Mouse (Mus musculus): ENCODE measurements around the gene 1700001P01Rik. TPM values are rescaled to one million over a fixed set of nuclear protein-coding genes. Genes with fewer than 3 reads are reported as not detected.

1700001P01Rik gene
- polyA plus RNA-seq, 1 experiment = not detected

DNA sequence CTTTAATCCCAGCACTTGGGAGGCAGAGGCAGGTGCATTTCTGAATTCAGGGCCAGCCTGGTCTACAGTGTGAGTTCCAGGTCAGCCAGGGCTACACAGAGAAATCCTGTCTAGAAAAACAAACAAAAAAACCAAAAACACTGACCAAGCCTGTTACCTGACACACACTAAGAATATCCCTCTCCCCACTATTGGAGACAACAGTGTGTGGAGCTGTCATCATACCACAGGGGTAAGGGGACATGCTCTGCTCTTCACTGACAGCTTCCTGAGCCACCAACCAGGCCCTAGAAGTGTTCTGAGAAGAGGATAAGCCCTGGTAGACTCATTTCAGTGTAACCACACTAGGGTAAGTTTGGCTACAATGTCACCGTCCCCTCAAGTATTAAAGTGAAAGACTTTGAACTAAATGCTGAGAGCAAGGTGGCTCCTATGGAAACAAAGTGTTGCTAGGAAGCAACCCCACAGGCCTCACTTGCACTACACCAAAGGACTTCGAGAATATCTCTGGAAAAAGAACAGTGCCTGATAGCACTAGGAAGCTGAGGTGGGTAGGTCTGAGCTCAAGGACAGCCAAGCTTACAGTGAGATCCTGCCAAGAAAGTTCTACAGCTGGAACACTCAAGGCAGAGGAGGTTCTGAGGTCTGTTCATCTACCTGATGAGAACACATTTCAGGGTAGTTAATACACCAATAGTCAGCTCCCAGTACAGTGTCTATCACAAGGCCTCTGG is 4.4 kb upstream of the 1700001P01Rik start:
- peak overlapping the region; percentile 96 for H3K4me3 ChIP-seq (replicated peaks)
- H3K36me3 ChIP-seq (replicated peaks; ENCODE audit: low read length) = peaks cover 57% of the 10 kb centered on the region
- H3K27me3 ChIP-seq (replicated peaks) = no peaks in the 10 kb centered on the region
- peaks cover 21% of the 10 kb centered on the region for H3K4me1 ChIP-seq
- TF ChIP-seq FLI1 (IDR thresholded peaks at IDR 0.05; ENCODE audit: low read length) (no peak), GATA1 (IDR thresholded peaks at IDR 0.05; ENCODE audit: borderline replicate concordance, low read length) (no peak)
- no peaks in the 10 kb centered on the region for H3K9me3 ChIP-seq

DNA sequence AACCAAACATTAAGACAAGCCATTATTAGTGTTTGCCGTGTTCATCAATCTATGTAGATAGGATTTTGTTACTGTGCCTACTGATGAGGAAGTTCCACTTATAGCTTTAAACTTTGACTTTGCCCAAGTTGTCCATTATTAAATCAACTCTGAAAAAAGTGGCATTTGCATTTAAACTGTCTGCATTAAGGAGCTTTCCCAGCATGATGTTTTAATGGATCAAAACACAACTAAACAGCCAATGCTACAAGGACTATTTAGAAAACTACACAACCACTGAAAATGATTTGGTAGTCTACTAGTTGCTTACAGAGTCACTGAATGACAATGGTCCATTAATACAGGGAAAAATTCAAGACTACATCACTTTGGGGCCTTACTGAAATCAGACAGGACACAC is 3.2 kb upstream of the 1700001P01Rik start:
- Histone ChIP-seq H3K4me3 (replicated peaks) (no peak overlapping the region), H3K4me1 (peaks cover 21% of the 10 kb centered on the region), H3K9me3 (no peaks in the 10 kb centered on the region), H3K36me3 (replicated peaks; ENCODE audit: low read length) (peaks cover 63% of the 10 kb centered on the region), H3K27me3 (replicated peaks) (no peaks in the 10 kb centered on the region)
- TF ChIP-seq GATA1 (IDR thresholded peaks at IDR 0.05; ENCODE audit: borderline replicate concordance, low read length) = no peak
- TF ChIP-seq FLI1 (IDR thresholded peaks at IDR 0.05; ENCODE audit: low read length) = no peak

DNA sequence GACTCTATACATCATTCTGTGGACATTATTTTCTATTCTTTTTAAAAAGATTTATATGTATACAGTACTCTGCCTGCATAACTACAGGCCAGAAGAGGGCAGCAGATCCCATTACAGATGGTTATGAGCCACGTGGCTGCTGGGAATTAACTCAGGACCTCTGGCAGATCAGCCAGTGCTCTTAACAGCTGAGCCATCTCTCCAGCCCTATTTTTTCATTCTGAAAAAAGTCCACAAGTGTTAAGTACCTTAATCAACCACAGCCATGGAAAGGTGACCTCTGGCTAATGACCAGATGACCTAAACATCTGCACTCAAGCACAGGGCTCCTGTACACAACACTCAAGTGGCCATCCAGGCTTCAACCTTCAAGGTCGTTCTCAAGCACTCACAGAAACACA is 1.4 kb upstream of the 1700001P01Rik start:
- H3K27me3 ChIP-seq (replicated peaks) = no peaks in the 10 kb centered on the region
- peaks cover 21% of the 10 kb centered on the region for H3K4me1 ChIP-seq
- no peak overlapping the region for H3K4me3 ChIP-seq (replicated peaks)
- peaks cover 63% of the 10 kb centered on the region for H3K36me3 ChIP-seq (replicated peaks; ENCODE audit: low read length)
- TF ChIP-seq FLI1 (IDR thresholded peaks at IDR 0.05; ENCODE audit: low read length) (no peak), GATA1 (IDR thresholded peaks at IDR 0.05; ENCODE audit: borderline replicate concordance, low read length) (no peak)
- H3K9me3 ChIP-seq = no peaks in the 10 kb centered on the region

DNA sequence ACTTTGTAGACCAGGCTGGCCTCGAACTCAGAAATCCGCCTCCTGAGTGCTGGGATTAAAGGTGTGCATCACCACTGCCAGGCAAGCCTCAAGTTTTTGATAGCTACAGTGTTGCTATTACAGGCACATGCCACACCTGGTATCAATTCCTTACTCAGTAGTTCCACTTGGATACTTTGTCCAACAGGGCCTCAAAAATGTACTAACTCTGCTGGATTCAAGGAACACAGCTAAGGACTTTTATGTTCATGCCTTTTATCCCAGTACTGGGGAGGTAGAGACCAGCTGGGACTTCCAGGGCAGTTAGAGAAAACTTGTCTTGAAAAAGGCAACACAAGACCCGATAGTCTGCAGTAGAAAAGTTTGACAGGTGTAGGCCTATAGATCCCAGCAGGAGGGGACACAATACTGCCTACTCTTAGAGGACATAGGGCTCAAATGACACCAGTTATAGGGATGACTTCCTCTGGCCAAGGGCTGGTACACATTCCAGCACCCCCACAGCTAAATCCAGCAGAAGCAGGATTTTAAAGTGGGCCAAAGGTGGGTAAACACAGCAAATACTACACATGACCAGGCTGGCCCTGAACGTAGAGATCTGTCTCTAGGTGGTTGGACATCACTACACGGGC is 895 bp upstream of the 1700001P01Rik start:
- Histone ChIP-seq H3K4me1 (peaks cover 21% of the 10 kb centered on the region), H3K4me3 (replicated peaks) (no peak overlapping the region), H3K9me3 (no peaks in the 10 kb centered on the region), H3K36me3 (replicated peaks; ENCODE audit: low read length) (peaks cover 63% of the 10 kb centered on the region), H3K27me3 (replicated peaks) (no peaks in the 10 kb centered on the region)
- TF ChIP-seq GATA1 (IDR thresholded peaks at IDR 0.05; ENCODE audit: borderline replicate concordance, low read length) (no peak), FLI1 (IDR thresholded peaks at IDR 0.05; ENCODE audit: low read length) (no peak)

DNA sequence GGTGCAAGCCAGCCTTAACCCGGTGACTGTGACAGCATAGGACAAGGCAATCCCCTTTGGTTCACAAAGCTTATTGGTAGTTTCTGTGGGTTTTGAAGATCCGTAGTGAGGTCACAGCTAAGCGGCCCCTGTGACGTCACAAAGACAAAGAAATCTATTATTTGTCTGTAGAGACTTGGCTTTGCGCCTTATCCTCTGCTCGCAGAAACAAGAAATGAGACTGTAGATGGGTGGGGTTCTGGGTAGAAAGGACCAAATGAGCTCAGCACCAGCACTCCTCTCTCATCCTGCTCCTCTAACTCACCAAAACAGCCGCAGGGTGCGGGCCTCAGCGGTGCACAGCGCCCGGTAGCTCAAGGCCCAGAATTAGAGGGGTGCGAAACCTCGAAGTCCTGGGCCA is 532 bp downstream of the 1700001P01Rik start:
- Histone ChIP-seq H3K27me3 (replicated peaks) (no peaks in the 10 kb centered on the region), H3K9me3 (no peaks in the 10 kb centered on the region), H3K4me3 (replicated peaks) (no peak overlapping the region), H3K36me3 (replicated peaks; ENCODE audit: low read length) (peaks cover 60% of the 10 kb centered on the region), H3K4me1 (peaks cover 13% of the 10 kb centered on the region)
- TF ChIP-seq GATA1 (IDR thresholded peaks at IDR 0.05; ENCODE audit: borderline replicate concordance, low read length) (no peak), FLI1 (IDR thresholded peaks at IDR 0.05; ENCODE audit: low read length) (no peak)

DNA sequence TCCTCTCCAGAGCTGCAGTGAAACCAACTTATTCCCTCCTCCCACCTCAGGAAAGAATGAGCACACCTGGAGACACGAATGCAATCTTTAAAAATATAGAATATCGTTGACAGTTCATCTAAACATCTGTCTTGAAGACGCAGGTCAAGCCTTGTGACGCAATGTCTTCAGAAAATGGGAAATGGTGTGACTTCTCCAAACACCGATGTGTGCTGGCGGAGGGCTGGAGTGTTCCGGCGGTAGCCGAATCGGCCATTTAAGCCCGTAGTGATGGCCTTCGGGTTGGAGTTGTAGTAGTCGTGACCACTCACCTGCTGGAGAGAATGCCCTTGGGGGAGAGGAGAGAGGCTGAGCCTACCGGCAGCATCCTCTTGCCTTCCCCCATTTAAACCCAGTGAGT is 4.3 kb downstream of the 1700001P01Rik start:
- Histone ChIP-seq H3K4me3 (replicated peaks) (no peak overlapping the region), H3K9me3 (no peaks in the 10 kb centered on the region), H3K27me3 (replicated peaks) (no peaks in the 10 kb centered on the region), H3K36me3 (replicated peaks; ENCODE audit: low read length) (peaks cover 24% of the 10 kb centered on the region), H3K4me1 (no peaks in the 10 kb centered on the region)
- TF ChIP-seq GATA1 (IDR thresholded peaks at IDR 0.05; ENCODE audit: borderline replicate concordance, low read length) (no peak), FLI1 (IDR thresholded peaks at IDR 0.05; ENCODE audit: low read length) (no peak)

DNA sequence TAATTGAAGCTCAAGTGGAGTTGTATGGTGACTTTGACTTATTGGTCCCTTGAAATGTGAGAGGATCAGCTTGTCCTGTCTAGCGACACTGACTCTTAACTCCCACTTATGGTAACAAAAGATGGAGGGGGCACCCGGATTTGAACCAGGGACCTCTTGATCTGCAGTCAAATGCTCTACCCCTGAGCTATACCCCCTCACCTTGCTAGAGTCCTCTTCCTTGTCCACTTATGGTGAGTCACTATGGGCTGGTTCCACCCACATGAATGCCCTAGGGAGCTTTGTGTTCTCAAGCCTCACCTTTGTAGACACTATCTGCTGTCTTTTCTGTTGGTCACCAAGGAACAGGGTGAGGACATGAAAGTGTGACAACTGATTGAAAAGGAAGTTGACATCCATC is 6.0 kb downstream of the 1700001P01Rik start:
- TF ChIP-seq FLI1 (IDR thresholded peaks at IDR 0.05; ENCODE audit: low read length) = no peak
- TF ChIP-seq GATA1 (IDR thresholded peaks at IDR 0.05; ENCODE audit: borderline replicate concordance, low read length) = no peak
- H3K36me3 ChIP-seq (replicated peaks; ENCODE audit: low read length) = peaks cover 13% of the 10 kb centered on the region
- peaks cover 11% of the 10 kb centered on the region for H3K4me1 ChIP-seq
- no peaks in the 10 kb centered on the region for H3K27me3 ChIP-seq (replicated peaks)
- H3K9me3 ChIP-seq = no peaks in the 10 kb centered on the region
- no peak overlapping the region for H3K4me3 ChIP-seq (replicated peaks)

DNA sequence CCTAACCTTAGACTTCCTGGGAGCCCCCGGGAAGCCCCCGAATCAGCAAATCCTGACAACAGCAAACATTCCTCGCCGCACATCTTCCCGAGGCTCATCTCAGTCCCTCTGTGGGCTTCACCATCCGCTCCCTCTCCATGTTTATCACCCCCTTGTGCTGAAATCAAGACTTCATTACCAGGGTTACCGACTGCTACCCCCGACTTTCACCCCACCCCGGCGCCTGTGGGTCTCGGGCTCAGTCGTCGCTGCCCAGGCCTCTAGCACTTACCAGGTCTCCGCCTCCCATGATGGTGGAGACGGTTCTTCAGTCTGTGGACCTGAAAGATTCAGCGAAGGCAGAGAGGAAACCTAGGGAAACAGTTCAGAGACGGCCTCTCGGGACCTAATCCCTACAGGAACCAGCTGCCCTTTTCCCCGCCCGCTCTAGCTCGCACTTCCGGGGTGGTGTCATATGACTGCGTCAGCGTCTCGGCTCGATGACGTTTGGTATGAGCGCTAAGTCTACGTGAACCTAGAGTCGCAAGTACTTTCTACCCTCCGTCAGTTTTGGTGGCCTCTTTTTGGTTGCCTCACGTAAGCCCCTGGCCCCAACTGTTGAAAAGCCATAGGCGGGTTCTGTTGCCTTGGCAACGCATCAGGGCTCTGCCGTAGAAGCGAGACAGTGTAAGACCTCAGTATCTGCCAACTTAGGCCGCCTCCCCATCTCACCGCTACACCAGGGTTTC is 9.4 kb downstream of the 1700001P01Rik start, which contains the start of gene Cwc25:
Gene Cwc25 (minus strand): TSS at position 403 of the 728 bp plus-strand sequence.
- H3K36me3 ChIP-seq (replicated peaks; ENCODE audit: low read length) = peaks cover 41% of the 10 kb centered on the region
- no peaks in the 10 kb centered on the region for H3K27me3 ChIP-seq (replicated peaks)
- peak within 1 kb of the TSS; percentile 96 for H3K4me3 ChIP-seq (replicated peaks)
- H3K9me3 ChIP-seq = 0 out of 2 replicates have a peak, but pooled peaks cover 3% of the 10 kb centered on the region
- TF ChIP-seq FLI1 (IDR thresholded peaks at IDR 0.05; ENCODE audit: low read length) (peak; percentile 82), GATA1 (IDR thresholded peaks at IDR 0.05; ENCODE audit: borderline replicate concordance, low read length) (no peak)
- H3K4me1 ChIP-seq = peaks cover 26% of the 10 kb centered on the region

DNA sequence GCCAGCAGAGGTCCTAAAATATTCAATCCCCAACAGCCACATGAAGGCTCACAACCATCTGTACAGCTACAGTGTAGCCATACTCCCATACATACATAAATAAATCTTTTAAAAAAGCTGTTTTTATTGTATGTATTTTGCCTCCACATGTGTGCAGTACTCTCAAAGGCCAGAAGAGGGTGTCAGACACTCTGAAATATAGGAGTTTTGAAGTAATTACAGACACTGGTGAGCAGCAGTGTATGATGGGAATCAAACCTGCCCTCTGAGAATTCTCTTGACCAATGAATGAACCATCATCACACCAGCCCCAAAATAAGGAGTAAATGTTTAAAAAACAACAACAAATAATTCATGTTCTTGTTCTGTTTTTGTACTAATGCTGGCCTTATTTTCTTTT is 14.1 kb downstream of the 1700001P01Rik start:
- Histone ChIP-seq H3K4me3 (replicated peaks) (no peak overlapping the region), H3K4me1 (peaks cover 38% of the 10 kb centered on the region), H3K36me3 (replicated peaks; ENCODE audit: low read length) (peaks cover 79% of the 10 kb centered on the region), H3K27me3 (replicated peaks) (no peaks in the 10 kb centered on the region), H3K9me3 (0 out of 2 replicates have a peak, but pooled peaks cover 3% of the 10 kb centered on the region)
- TF ChIP-seq FLI1 (IDR thresholded peaks at IDR 0.05; ENCODE audit: low read length) (no peak), GATA1 (IDR thresholded peaks at IDR 0.05; ENCODE audit: borderline replicate concordance, low read length) (no peak)
